Mouse (Mus musculus) layer of hippocampus, adult 9-11 months (tissue): ENCODE measurements around the gene Wsb1.
"Not testable (repeated sequence)": the region's sequence is repeated elsewhere in the genome, so short reads cannot be mapped to it uniquely, and the experiment has no call there.

ENCODE experiments used
- DNase-seq: peaks from one replicate; pipeline ENCODE4 v3.0.0; 2022

Gene Wsb1

DNA sequence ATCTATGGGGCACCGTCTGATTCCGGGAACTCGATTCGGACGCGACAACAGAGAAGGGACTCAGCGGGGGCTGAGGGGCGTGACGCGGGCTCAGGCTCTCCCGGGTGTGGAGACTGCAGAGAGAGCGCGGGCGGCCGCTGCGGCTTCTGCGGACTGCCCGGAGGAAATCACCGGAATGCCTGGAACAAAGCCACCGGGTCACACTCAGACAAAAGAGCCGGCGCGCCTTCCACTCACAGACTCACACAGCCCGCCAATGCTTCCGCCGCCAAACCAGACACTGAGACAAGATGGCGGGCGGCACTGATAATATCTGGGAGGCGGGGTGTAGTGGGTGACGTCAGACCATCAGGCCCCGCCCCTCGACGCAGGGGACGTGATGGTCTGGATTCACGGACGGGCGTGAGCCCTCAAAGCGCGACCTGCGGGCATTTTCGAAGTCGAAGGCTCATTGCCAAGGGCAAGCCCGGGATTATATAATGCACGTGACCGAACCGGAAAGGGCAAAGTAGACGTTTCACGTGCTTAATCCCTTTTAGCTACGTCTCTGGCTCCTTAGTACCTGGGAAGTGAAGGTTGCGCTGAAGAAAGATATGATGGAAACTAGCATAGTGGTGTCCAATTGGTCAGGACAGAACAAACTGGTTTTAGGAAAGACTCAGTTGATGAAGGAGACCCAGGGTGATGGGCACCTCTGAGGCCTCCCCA lies at the start of gene Wsb1:
Gene Wsb1, minus strand, starts transcription at position 281 of the 708 bp plus-strand sequence.
- DNase-seq = peak; percentile 93

- DNase-seq = not testable (repeated sequence)
Observed at GRCm38 (mm10) chr11:79304245-79304644, 49.8 kb upstream of the Wsb1 start.

DNA sequence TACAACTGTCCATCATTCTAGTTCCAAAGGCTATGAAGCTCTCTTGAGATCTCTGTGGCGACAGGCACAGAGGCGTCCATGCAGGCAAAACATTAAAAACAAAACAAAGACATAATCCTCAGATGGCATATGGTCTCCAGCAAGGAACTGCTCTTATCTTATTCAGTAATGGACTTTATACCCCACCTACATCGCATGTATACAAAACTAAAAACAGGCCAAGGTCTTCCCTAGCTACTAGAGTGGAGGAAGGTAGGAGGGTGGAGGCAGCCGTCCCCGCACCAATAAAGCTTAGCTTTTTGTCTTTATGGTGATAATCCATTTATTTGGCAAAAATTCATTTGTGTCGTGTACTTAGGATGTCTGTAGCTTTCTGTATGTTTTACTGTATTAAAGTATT lies 48.6 kb upstream of the Wsb1 start:
- DNase-seq = no peak

DNA sequence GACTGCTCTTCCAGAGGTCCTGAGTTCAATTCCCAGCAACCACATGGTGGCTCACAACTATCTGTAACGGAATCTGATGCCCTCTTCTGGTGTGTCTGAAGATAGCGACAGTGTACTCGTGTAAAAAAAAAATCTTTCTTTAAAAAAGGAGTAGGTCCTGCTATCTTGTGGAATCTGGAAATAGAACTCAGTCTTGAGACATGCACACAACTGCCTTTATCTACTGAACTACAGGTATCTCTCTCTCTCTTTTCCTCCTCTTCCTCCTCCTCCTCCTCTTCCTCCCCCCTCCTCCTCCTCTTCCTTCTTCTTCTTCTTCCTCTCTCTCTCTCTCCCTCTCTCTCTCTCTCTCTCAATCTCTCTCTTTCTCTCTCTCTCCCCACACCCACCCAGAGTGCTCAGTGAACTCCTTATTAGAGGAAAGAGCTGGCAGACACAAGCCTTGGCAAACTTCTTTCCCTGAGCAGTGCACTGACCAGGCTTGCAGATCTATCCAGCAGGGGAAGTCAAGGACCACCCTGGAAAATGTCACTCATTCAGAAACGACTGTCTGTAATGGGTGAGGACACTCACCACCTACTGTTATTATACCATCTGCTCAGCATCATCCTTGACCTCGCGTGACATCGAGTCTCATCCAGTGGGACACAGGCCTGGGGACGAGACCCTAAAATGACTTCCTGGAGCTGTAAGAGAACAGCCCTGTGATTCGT lies 45.4 kb upstream of the Wsb1 start:
- no peak for DNase-seq

- DNase-seq = no peak
Observed at GRCm38 (mm10) chr11:79296856-79297491, 42.5 kb upstream of the Wsb1 start, which contains the start of gene Gm9964. Gm9964 (minus strand) TSS chr11:79296906.

GRCm38 (mm10) chr11:79296167-79296566 lies 41.7 kb upstream of the Wsb1 start:
- DNase-seq = no peak

DNA sequence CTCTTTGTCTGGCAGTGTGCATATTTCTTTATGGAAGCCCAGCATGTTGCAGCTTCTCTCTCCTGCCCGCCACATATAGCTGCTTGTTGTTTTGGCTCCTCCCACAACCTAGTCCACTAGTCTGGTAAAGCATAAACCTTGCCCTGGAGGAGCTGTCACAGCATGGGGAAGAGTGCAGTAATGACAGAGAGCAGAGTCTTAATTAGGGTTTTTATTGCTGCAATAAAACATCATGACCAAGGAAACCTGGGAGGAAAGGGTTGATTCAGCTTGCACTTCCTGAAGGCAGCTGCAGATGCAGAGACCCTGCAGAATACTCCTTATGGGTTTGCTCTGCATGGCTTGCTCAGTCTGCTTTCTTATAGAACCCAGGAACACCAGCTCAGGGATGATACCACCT lies 39.5 kb upstream of the Wsb1 start:
- DNase-seq = no peak

GRCm38 (mm10) chr11:79293025-79293424 lies 38.6 kb upstream of the Wsb1 start:
- no peak for DNase-seq

DNA sequence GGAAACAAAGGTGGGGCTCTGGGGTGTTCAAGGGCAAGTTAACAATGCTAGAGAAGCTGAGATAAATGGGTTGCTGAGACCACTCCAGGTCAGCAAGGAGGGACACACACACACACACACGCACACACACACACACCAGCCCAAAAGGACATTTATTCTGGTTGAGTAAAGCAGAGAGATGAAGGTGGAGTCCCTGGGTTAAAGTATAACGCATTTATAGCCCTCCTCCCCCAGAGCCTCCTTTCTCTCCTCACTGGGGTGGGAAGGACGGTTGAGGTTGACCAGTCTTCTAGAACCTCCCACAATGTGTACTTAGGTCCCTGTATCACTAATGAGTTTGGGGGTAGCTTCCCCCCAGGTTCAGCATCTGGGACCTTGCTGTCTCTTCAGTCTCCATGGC lies 37.7 kb upstream of the Wsb1 start:
- no peak for DNase-seq

DNA sequence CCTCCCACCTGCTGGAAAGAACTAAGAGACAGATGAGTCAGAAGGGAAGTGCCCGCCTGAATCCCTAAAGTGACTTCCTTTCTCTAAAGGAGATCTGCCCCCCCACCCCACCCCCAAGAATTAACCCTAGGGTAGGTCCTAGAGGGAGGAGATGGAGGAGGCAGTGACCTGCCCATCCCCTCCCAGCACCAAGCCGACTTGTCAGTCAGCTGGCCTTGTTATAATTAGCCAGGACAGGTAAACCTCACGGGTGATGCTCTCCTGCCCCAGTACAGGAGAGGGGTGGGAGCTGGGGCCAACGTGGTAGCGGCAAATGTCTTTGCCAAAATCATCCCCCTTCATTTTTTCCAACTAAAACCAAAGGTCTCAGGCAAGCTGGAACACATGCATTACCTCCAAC lies 37.2 kb upstream of the Wsb1 start:
- no peak for DNase-seq

- DNase-seq = no peak
Observed at GRCm38 (mm10) chr11:79290473-79290872, 36.0 kb upstream of the Wsb1 start.

DNA sequence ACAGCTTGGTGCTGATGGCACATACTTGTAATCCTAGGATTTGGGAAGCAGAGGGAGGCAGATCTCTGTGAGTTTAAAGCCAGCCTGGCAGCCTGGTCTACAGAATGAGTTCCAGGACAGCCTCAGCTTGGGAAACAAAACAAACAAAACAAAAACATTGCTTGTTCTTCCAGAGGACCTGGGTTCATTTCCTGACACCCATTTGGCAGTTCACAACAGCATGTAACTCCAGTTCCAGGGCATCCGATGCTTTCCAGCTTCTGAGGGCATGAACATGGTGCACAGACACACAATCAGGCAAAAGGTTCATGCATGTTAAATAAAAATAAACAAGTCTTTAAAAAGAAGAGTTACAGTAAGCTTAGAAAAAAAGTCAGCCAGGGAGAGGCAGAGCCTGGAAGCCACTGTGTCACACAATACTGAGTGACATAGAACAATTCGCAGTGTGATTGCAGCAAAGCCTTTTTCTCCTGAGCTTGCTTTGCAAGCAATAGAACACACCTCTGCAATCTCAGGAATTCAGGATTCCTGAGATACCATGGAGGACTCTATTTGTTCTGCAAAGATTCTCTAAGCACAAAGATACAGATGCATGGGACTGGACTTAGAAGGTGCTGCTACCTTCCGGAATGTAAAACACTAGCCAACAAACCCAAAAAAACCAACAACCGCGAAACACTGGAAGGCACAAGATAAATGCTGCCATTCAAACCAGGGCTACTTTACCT lies 34.6 kb upstream of the Wsb1 start:
- DNase-seq = no peak

DNA sequence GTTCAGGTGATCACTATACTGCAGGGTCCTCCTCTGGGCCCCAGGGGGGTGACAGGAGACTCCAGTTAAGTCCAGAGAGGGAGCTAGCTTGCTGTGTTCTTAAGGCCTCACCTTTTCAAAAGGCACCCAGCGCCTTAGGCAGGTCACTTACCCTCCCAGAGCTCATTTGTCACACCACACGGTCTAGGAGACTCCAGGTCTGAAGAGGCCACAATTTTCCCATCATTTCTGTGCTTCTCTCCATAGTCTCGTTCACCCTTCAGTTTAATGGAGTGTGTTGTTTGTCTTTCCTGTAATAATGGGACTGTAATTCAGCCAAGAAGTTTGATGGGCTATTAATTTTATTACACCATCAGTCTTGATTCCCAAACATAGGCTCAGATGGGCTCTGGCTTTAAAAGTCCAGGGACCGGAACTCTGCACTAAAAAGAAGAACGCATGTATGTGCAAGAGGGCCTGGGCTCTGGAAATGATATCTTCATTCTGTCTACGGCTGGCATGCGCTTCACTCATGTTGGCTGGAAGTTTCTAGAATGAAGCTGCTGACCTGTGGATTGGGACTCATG lies 33.9 kb upstream of the Wsb1 start:
- DNase-seq = no peak

- DNase-seq = peak; percentile 70
Observed at GRCm38 (mm10) chr11:79287447-79287846, 33.0 kb upstream of the Wsb1 start.

DNA sequence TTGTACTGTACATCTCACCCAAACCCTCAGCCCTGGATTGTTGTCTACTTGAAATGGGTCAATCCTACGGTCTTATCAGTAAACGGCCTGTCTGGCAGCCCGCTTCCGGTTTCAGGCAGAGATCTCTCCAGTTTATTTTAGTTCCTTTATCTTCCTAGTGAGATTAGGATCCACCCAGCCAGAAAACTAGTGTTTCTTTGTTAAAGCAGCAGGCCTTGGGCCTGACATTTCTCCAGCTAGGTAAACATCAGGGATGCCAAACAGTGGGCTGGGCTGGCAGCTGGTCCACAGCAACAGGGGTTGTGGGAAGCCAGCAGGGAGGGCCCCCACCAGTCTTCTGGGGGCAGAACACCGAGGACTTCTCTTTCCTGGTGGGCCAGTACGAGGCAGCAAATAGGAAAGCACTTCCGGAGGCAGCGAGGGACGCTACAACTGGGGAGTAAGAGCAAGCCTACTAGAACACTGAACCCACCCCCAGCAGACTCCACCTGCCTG lies 31.9 kb upstream of the Wsb1 start:
- peak; percentile 33 for DNase-seq

DNA sequence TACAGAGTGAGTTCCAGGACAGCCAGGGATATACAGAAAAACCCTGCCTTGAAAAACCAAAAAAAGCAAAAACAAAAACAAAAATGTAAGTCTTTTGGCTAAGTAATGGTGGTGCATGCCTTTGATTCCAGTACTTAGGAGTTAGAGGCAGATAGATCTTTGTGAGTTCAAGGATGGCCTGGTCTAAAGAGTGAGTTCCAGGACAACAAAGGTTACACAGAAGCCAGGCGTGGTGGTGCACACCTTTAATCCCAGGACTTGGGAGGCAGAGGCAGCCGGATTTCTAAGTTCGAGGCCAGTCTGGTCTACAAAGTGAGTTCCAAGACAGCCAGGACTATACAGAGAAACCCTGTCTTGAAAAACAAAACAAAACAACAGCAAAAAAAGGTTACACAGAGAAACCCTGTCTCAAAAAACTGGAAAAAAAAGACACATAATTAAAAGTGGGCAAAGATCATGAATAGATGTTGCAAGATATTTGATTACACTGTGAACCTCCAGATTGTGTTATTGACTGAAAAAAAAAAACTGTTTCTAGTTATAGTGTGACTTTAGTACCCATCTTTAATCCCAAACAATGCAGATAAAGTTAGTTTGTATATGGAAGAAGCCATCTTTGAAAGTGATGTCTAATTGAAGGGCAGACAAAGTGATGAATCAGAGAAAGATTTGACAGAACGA lies 29.0 kb upstream of the Wsb1 start:
- DNase-seq = no peak

DNA sequence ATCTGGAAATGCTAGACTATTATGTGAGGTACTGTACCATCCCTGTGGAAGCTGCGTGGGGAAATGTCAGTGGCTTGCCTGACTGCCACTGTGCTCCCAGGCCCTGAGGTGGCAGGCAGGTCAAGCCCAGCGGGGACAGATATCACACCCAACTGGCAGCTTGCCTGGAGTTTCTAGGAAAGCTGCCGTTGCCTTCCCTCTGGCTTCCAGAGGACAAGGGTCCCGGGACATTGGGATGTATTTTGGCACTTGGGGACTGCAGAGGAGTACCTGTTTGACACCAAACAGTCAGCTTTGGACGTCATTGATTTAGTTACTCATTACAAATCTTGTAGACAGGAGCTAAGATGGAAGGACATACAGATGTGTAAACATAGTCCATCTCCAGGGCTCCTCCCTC lies 26.9 kb upstream of the Wsb1 start:
- no peak for DNase-seq

DNA sequence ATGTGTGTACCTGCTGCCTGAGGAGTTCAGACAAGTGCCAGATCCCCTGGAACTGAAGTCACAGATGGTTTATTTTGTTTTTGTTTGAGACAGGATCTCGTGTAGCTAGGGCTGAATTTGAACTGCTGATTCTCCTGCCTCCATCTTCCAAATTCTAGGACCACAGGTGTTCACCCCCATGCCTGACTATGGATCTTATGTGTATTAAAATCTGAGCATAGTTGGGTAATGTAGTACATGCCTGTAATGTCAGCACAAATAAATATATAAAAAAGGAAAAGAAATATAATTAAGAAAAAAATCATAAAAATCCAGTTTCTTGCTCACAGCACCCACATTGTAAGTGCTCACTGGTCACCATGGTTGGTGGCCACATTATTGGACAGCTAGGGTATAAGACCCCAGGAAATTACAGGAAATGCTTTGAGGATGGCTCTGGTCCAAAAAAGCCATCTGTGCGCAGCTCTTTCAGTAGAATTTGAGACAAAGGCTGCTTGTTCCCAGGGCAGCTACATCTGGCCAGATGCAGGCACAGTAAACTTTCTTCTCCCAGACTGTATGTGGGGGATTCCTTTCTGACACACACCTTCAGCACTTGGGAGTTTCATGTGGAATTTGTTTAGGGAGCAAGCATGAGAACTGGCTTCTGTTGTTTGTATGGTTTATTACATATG lies 25.4 kb upstream of the Wsb1 start:
- no peak for DNase-seq

DNA sequence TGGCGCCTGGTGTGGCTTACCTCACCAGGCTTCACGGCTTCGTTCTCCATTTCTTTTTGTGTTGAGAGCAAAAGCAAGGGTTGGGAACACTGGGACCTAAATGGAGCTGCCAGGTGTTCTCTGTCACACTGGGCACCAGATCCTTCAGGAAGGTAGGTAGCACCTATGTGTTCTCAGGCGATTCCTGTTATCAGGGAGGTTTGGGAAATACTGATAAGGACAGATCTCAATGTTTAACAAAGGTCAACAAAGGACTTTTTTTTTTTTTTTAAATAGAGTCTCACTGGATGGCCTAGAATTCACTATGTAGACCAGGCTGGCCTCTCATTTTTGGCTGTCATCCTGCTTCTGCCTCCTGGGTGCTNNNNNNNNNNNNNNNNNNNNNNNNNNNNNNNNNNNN lies 19.3 kb upstream of the Wsb1 start:
- DNase-seq = no peak

GRCm38 (mm10) chr11:79273039-79273438 lies 18.6 kb upstream of the Wsb1 start:
- no peak for DNase-seq

DNA sequence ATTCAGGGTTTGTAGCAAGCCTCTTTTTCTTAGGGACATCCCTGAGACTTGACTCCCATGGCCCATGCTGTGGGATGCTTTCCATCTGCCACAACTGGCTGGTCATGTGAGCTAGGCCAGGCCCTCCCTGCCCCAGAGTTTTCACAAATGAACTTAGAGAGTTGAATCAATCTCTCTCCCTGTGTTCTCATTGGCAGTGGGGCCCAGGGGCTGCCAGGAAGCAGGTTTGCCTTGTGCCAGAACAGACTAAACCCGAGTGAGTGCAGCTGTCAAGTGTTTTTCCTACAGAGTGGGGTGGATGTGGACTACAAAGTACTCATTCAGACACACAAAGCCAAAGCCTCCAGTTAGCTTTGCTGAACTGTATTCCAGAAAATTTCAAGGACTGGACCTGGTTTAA lies 12.7 kb upstream of the Wsb1 start:
- peak; percentile 76 for DNase-seq

GRCm38 (mm10) chr11:79264376-79264775 lies 9.9 kb upstream of the Wsb1 start:
- DNase-seq = no peak
